Mouse (Mus musculus): ENCODE results near the gene Lig4. TPM values are rescaled to one million over a fixed set of nuclear protein-coding genes. Genes with fewer than 3 reads are reported as not detected.

The Lig4 gene
- polyA plus RNA-seq, 1 experiment from 2014 or later: 6.5 TPM

DNA sequence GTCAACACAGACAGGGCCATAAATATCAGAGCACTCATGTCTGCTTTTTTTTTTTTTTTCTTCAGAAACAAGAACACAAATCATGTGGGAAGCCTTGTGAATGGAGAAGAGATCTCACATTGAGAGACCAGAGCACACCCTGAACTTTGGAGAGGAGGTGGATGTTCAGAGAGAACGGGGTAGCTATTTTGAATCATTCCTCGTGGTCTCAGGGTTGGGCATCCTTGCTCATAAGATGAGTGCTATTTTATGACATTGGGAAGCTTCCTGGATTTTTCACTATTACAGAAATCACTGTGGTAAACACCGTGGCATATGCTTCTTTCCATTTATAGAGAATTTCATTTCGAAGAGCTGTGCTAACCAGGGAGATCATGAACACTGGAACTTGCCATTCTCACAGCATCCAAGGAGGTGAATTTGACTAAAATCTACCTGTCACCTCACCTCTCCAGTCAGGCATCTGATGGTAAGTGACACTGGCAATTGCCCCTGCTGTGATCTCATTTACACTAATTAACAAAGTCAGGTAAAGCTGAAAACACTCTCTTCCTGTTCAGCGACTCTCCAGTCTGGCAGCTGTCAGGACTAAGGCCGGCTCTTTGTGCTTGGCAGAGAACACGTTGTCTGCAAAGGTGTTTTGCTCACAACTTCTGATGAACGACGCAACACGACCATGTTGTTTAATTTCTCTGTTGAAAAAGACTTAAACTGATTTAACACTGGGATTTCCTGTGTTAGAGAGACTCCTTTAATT lies 28.2 kb downstream of the Lig4 start:
- Histone ChIP-seq H3K4me3 (ENCODE audit: low read depth, low read length) (no peak overlapping the region), H3K9ac (replicated peaks; ENCODE audit: low read depth, low read length) (no peak overlapping the region), H3K27me3 (ENCODE audit: control insufficient read depth, insufficient read depth, low read length) (no peaks in the 10 kb centered on the region), H3K36me3 (ENCODE audit: control insufficient read depth, insufficient read depth, low read length) (no peaks in the 10 kb centered on the region), H3K9me3 (ENCODE audit: control insufficient read depth, low read depth, low read length) (no peaks in the 10 kb centered on the region), H3K4me1 (ENCODE audit: control insufficient read depth, insufficient read depth, low read length) (no peaks in the 10 kb centered on the region), H3K27ac (ENCODE audit: low read length) (no peak overlapping the region), H3K4me2 (replicated peaks; ENCODE audit: low read depth, low read length) (no peak overlapping the region)
- ATAC-seq (ENCODE audit: insufficient number of reproducible peaks, insufficient read depth, low FRiP score, low read depth): no peak
- 57% methylated on average over 10 of the region's 10 CpGs for WGBS

DNA sequence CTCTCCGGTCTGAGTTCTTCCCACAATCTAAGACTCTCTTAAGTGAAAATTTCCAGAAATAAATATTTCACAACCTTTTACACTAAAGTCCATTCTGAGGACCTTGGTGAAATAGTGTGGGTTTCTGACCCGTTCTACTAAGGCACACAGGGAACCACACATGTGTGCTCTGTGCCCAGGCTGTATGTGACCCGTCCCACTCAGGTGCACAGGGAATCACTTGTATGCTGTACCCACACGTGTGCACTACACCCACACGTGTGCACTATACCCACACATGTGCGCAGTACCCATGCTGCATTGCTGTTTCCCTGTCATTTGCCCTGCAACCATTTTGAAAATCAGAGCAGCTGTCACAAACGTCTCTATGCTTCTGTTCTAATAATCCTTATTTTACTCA lies 41.9 kb downstream of the Lig4 start:
- H3K27ac ChIP-seq (ENCODE audit: low read length): no peak overlapping the region
- no peaks in the 10 kb centered on the region for H3K27me3 ChIP-seq (ENCODE audit: control insufficient read depth, insufficient read depth, low read length)
- H3K4me1 ChIP-seq (ENCODE audit: control insufficient read depth, insufficient read depth, low read length): no peaks in the 10 kb centered on the region
- H3K4me2 ChIP-seq (replicated peaks; ENCODE audit: low read depth, low read length): no peak overlapping the region
- H3K36me3 ChIP-seq (ENCODE audit: control insufficient read depth, insufficient read depth, low read length): no peaks in the 10 kb centered on the region
- no peak for ATAC-seq (ENCODE audit: insufficient number of reproducible peaks, insufficient read depth, low FRiP score, low read depth)
- no peak overlapping the region for H3K9ac ChIP-seq (replicated peaks; ENCODE audit: low read depth, low read length)
- 64% methylated on average over 7 of the region's 7 CpGs for WGBS
- H3K4me3 ChIP-seq (ENCODE audit: low read depth, low read length): no peak overlapping the region
- H3K9me3 ChIP-seq (ENCODE audit: control insufficient read depth, low read depth, low read length): no peaks in the 10 kb centered on the region

- peak overlapping the region; percentile 76; the same call in 1 of the 2 replicates for H3K27ac ChIP-seq (ENCODE audit: low read length)
- peak; percentile 95 for ATAC-seq (ENCODE audit: insufficient number of reproducible peaks, insufficient read depth, low FRiP score, low read depth)
- 24% methylated on average over 10 of the region's 10 CpGs for WGBS
Observed at GRCm38 (mm10) chr8:9934891-9935565, 42.5 kb downstream of the Lig4 start.

GRCm38 (mm10) chr8:9932711-9933110 lies 44.8 kb downstream of the Lig4 start:
- no peak overlapping the region for H3K27ac ChIP-seq (ENCODE audit: low read length)
- no peak for ATAC-seq (ENCODE audit: insufficient number of reproducible peaks, insufficient read depth, low FRiP score, low read depth)
- no peak overlapping the region for H3K4me2 ChIP-seq (replicated peaks; ENCODE audit: low read depth, low read length)
- H3K4me1 ChIP-seq (ENCODE audit: control insufficient read depth, insufficient read depth, low read length): no peaks in the 10 kb centered on the region
- no peak overlapping the region for H3K9ac ChIP-seq (replicated peaks; ENCODE audit: low read depth, low read length)
- H3K4me3 ChIP-seq (ENCODE audit: low read depth, low read length): no peak overlapping the region
- no peaks in the 10 kb centered on the region for H3K9me3 ChIP-seq (ENCODE audit: control insufficient read depth, low read depth, low read length)
- H3K36me3 ChIP-seq (ENCODE audit: control insufficient read depth, insufficient read depth, low read length): no peaks in the 10 kb centered on the region
- H3K27me3 ChIP-seq (ENCODE audit: control insufficient read depth, insufficient read depth, low read length): no peaks in the 10 kb centered on the region

More at GRCm38 (mm10) chr8:9934891-9935565, 42.5 kb downstream of the Lig4 start:
- no peaks in the 10 kb centered on the region for H3K9me3 ChIP-seq (ENCODE audit: control insufficient read depth, low read depth, low read length)
- H3K36me3 ChIP-seq (ENCODE audit: control insufficient read depth, insufficient read depth, low read length): no peaks in the 10 kb centered on the region
- no peak overlapping the region for H3K9ac ChIP-seq (replicated peaks; ENCODE audit: low read depth, low read length)
- H3K4me1 ChIP-seq (ENCODE audit: control insufficient read depth, insufficient read depth, low read length): no peaks in the 10 kb centered on the region
- no peaks in the 10 kb centered on the region for H3K27me3 ChIP-seq (ENCODE audit: control insufficient read depth, insufficient read depth, low read length)
- no peak overlapping the region for H3K4me2 ChIP-seq (replicated peaks; ENCODE audit: low read depth, low read length)
- H3K4me3 ChIP-seq (ENCODE audit: low read depth, low read length): no peak overlapping the region

DNA sequence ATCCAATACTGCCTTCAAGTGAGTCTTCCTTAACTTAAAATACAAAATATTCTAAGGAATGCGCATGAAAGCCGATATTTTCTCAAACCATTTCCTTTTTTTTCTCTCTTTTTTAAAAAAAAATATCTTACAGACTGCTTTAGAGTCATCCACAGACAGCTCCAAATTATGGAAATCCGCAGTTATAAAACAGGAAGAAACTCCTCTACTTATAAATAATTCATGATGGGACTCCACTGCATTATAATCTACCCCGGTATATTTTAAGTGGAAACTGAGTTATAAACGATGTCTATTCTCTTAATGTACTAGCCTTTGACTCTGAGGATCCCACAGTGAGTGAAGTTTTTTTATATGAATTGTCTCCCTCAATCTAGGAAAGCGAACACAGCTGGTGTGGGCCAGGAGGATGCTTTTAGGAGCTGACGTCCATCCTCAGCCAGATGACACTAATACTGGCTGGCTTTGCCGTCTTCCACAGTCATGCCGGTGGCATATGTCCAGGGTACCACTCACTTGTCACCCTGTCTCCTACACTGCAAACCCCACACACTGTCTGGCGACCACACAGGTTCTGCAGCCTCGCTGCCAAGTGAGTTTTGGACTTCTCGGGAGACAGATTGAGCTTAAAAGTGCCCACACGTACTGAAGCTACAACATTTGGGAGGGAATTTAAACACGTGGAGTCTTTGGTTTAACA lies 47.6 kb downstream of the Lig4 start:
- Histone ChIP-seq H3K27ac (ENCODE audit: low read length) (no peak overlapping the region), H3K27me3 (ENCODE audit: control insufficient read depth, insufficient read depth, low read length) (no peaks in the 10 kb centered on the region), H3K4me2 (replicated peaks; ENCODE audit: low read depth, low read length) (no peak overlapping the region), H3K9me3 (ENCODE audit: control insufficient read depth, low read depth, low read length) (no peaks in the 10 kb centered on the region), H3K4me1 (ENCODE audit: control insufficient read depth, insufficient read depth, low read length) (no peaks in the 10 kb centered on the region), H3K9ac (replicated peaks; ENCODE audit: low read depth, low read length) (no peak overlapping the region), H3K36me3 (ENCODE audit: control insufficient read depth, insufficient read depth, low read length) (no peaks in the 10 kb centered on the region), H3K4me3 (ENCODE audit: low read depth, low read length) (no peak overlapping the region)
- 67% methylated on average over 14 of the region's 14 CpGs for WGBS
- no peak for ATAC-seq (ENCODE audit: insufficient number of reproducible peaks, insufficient read depth, low FRiP score, low read depth)

Other genes with a start within 250 kb of the Lig4 start
- gene Fam155a, start 206.5 kb downstream of the Lig4 start, polyA plus RNA-seq (2014; fragmentation: Nextera tagmentation; extraction: Ambion mirVana): 2.1 and 2.2 TPM in 2 replicates
- gene Gm10217, start 113.4 kb downstream of the Lig4 start, polyA plus RNA-seq (2014; fragmentation: Nextera tagmentation; extraction: Ambion mirVana): not detected in 2 replicates
- gene Abhd13, start within 50 bp of the Lig4 start, polyA plus RNA-seq (2014; fragmentation: Nextera tagmentation; extraction: Ambion mirVana): 21.3 and 23.3 TPM in 2 replicates
- gene Tnfsf13b, start 28.8 kb upstream of the Lig4 start, polyA plus RNA-seq (2014; fragmentation: Nextera tagmentation; extraction: Ambion mirVana): 0.38 and 0.60 TPM in 2 replicates
- 5.1 and 6.4 TPM in 2 replicates for gene Myo16, start 176.2 kb upstream of the Lig4 start, polyA plus RNA-seq (2014; fragmentation: Nextera tagmentation; extraction: Ambion mirVana)